Mouse (Mus musculus) cerebellum, postnatal 10 days (tissue): ENCODE data around the gene Zfp612.
A peak's percentile ranks its signal among the peaks of the same experiment; 100 is the strongest.
"Not testable (repeated sequence)": the region's sequence is repeated elsewhere in the genome, so short reads cannot be mapped to it uniquely, and the experiment has no call there.

ENCODE experiments used
- DNase-seq, 2 experiments: peaks; one replicate each; pipeline ENCODE4 v3.0.0; 2021; ENCODE audit warnings: mixed read lengths in 2 of 2

Zfp612 gene

DNA sequence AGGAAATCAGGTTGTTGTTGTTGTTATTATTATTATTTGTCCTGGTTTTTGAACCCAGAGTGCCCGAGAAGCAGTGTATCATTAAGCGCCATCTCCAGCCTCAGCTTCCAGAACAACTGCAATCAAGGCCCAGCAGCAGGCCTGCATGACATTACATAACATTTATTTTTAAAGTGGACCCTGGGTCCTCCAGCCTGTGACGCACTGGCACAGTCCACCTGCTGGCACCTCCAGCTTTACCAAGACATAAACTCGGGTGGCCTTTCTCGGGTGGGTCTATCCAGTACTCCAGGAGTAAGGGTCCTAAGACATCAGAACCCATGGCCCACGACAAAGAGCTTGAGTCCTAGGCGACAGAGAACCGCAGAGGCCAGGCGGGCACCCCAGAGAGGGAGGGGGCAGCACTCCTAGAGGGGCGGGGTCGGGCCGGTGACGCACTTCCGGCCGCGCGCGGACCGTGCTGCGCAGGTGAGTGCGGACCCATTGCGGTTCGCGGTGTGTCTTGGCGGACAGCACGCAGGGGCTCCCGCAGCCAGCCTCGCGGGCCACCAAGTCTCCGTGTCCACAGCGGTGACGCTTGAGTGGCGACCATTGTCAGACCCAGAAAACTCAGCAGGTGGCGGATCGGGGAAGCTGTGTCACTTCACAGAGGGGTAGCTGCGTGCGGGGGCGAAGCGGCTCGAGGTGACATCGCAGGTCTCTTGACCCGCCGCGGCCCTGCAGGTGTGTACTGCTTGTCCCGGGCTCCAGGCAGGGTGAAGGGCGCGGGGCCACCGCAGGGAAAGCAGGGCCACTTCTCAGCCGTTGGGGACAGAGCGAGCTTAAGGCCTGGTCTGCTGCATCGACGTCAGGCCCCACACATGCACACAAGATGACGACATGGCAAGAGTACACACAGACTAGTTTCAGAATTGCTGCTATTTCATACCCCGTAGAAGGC is at the start of gene Zfp612:
Gene Zfp612 (plus strand): TSS at position 465 of the 940 bp plus-strand sequence.
- DNase-seq, result peak; percentile 91 to 92

DNA sequence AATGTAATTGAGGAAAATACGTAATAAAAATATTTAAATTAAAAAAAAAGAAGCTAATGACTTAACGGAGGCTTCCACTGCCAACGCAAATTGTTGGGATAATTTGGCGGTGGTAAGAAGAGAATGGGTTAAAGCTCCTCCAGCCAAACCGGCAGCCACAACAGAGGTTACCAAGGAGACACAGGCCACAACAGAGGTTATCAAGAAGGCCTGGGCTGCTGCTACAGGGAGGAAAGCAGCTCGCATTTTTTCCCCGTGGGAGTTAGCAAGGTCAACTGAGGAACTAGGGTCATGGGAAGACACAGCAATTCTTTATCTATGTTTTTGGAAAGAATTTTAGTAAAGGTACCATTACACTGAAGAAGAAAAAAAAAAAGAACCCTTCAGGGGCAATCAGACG is 45.8 kb upstream of the Zfp612 start:
- not testable (repeated sequence) for DNase-seq

DNA sequence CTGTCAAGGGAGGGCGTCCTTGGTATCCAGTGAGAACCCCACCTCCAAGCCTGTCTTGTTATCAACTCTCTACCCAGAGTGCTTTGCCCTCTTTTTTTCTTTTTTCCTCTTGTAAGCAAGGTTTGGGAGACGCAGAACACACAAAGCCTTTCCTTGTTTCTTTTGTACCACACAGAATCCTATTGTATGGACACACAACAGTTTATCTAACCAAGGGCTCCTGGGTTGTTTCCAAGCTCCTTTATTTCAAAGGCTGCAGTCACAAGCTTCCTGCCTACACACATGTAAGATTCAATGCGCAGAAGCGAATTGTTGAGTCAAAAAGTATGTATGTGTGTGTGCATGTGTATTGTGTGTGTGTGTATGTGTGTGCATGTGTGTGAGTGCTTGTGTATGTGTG is 45.2 kb upstream of the Zfp612 start:
- DNase-seq, result no peak

DNA sequence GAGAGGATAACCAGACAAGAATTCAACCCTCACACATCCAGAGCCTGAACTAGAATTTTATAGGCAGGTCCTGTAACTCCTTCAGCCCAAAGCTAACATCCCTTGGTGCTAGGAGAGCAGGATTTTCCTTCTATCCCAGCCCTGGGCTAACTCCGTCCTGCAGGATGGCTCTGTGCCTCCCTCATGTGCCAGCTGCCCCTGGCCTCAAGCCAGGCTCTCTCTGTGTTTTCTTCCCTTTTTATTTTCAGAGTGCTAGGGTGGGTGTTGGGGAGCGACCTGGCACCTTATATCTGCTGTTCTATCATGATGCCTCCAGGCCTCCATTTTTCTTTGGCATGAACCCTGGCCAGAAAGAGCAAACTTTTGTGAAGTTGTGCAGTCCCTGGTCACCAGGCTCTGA is 43.4 kb upstream of the Zfp612 start:
- DNase-seq, result peak; percentile 76 to 82

DNA sequence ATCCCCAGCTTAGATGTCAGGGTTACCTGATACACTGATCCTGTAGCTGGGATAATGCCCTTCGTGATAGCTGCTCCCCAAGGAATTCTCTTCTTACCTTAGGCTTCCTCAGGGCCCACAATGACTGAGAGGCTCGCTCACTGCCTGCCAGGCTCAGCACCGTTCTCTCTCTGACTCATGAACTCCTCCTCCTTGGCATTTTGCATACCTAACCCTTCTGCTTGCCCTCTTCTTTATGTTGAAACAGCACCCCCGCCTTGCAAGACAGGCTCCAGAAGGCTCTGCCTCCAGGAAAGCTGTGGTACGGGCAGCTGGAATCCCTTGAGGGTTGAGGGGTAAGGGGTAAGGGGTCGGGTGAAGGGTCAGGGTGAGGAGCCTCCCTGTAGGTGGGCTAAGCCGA is 40.3 kb upstream of the Zfp612 start:
- no peak for DNase-seq

DNA sequence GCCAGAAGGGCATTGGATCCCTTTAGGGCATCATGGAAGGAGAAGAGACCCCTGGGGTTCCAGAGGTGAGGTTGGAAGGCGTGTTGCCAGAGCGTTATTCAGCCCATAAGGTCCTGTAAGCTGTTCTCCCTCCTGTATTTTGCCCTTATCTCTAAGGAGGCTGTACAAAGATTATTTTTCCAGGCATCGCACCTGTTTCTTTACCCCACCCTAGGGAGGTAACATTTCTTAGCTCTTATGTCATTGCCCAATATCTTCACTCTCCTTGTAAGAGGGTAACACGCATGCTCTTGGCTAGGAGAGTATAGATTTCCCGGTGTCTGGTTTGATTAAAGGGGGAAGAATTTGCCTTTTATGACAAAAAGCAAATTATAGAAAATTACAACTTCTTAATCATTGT is 39.9 kb upstream of the Zfp612 start, which contains the start of gene Chst4:
Gene Chst4 (minus strand): TSS at position 82 of the 400 bp plus-strand sequence.
- no peak for DNase-seq

DNA sequence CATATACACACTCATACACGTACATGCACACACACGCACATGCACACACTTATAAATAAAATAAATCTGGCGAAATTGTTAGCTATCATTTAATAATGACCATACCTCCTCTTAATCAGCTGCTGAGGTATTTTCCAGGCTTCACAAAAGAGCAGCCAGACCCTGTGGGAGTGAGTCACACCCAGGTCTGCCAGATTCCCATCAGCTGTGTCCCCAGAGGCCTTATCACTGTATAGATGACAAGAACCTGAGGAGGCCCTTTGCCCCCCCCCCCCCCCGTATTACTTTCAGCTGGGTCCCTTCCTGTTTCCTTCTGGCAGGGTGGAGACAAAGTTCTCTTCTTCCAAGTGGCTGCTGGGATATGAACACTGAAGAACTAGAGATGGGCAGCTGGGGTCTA is 39.0 kb upstream of the Zfp612 start:
- no peak for DNase-seq

DNA sequence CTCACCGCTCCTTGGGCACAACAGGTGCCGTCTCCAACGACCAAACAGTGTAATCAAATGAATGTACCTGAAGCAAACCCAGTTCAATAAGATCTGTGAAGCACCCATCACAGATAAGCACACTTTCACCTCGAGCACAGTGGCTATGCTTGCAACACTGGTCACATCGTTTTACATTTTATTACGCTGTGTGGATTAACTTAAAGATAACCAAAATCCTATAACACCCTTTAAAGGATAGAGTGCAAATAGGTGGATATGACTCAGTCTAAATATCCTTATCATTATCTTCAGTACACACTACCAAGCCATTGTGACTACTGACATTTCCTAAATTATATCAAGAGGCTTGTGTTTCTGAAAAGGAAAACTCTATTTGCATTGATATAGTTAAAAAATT is 28.3 kb upstream of the Zfp612 start:
- no peak for DNase-seq

DNA sequence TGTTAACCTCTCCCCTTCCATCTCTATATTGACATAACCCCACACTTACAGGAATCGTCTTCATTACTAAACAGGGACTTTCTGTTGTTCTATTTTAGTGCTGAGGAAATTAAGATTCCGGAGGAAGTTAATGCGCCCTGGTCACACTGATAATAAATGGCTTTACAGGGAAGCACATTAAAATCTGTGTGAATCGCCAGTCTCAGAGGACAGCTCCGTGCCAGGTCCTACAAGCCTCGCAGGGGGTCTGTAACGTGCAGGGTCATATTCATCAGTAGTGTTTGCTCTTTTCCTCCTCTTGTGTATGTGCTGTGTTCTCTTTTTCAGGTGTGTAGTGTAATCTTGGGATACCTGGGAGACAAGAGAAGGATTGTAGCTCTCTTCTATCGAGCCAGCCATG is 21.3 kb upstream of the Zfp612 start:
- DNase-seq, result no peak

DNA sequence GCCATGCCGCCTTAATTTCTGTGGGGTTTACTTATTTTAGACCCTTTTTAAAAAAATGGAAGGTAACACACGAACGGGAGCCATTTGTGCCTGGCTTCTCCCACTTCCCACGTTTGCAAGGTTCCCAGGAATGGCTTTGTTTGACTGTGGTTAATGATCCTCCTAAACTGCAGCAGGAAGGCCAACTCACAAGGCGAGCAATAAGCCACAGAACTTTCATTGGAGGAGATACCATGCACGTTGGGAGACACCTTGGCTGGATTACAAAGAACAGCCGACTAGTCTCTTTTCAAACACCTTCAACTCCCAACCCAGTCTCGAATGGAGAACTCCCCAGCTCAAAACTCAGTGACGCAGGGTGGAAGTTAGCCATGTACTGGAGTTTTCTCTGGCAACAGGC is 15.4 kb upstream of the Zfp612 start:
- no peak for DNase-seq

DNA sequence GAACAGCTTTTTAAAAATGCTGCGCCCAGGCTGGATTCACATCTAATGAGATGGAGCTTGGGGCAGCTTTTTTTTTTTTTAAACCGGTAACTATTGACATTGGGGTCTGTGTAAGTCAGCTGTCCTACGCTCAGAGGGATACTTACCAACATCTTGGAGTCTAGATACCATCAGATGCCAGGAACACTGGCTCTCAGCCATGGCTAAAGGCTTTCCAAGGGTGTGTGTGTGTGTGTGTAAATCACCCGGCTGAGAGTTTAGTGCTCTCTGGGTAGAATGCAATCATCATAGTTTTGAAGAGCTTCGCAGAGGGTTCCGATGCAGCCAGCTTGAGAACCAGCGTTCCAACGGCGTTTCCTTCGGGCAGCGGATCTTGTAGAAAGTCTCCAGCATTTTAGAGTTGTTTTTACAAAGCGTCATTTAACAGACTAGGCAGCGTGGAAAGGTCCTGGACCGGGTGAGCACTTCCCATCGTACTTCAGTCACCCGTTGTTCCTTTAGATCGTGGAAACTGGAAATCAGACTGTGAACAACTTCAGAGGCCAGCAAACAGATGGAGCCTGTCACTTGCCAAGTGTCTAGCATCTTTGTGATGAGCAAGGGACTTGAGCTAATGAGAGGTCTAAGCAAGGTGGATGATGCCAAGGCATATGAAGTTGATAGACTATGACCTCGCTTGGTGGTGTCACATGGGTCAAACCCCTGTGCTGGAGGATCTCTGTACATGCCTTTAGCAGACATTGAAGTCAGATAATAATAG is 14.8 kb upstream of the Zfp612 start:
- peak; percentile 74 to 81 for DNase-seq

DNA sequence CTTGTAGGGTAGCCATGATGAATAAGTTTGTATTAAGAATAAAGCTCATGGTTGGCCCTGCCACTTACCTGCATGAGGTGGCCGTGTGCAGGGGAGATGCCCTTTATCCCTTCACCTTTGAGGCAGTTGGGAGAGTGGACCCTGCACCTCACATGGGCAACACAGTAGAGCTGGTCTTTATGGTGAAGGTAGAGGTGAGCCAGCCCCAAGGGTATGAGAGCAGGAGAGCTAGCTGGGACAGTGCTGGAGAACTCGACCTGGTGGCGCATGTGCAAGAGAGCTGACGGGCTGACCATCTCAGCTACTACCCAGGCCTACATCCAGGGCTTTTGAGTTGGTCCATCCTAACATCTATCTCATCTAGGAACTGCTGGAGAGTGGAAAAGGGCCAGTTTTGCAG is 13.9 kb upstream of the Zfp612 start:
- DNase-seq, result no peak

DNA sequence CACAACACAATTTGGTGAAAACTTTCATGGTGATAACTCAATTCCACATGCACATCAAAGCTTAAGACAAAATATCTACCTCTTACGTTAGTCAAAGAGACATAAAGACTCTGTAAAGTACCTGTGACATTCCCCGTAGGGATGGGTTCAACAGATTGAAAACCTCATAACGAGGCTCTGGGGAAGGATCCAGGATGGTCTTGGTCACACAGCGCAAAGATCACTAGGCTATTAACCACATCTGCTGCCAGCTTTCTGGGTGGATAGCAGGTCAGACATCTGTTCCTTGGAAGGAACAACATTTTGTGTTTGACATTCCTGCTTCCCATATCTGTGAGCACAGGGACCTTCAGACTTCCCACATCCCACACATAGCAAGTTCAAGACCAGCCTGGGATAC is 9.8 kb upstream of the Zfp612 start:
- peak; percentile 54 to 62 for DNase-seq

DNA sequence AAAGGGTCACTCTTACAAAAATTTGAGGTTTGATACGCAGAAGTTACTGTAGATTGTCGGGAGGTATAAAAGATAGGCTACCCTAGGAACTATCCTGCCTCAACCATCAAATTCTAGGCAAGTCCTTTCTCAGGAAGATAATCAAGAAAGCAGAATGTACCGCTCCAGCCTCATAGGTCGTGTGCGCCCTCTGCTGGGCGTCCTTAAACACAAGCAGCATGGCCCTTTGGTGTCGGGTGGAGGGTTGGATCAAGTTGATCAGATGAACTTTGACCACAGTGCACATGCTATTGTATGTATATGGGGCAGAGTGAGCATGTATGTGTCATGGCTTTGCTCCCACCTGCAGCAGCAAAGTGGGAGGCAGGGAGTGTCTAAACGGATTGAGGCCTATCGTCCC is 7.9 kb upstream of the Zfp612 start:
- peak; percentile 85 to 88 for DNase-seq

DNA sequence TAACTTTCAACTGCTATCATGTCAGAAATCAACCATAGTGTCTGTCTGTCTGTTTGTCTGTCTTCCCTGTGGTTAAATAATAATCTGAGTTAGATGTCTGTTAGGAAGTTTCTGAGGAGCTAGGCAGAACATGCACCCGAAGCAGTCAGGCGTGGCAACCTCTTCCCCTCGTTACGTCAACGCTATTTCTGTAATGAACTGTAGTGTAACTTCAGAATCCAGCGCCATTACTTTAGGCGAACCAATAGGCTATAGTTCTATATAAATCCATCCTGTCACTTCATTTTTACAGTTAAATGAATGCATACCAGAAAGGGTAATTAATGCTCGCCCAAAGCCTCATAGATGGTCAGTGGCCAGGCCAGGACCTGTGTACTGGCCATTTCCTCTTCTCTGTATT is 5.0 kb upstream of the Zfp612 start:
- DNase-seq, result no peak

DNA sequence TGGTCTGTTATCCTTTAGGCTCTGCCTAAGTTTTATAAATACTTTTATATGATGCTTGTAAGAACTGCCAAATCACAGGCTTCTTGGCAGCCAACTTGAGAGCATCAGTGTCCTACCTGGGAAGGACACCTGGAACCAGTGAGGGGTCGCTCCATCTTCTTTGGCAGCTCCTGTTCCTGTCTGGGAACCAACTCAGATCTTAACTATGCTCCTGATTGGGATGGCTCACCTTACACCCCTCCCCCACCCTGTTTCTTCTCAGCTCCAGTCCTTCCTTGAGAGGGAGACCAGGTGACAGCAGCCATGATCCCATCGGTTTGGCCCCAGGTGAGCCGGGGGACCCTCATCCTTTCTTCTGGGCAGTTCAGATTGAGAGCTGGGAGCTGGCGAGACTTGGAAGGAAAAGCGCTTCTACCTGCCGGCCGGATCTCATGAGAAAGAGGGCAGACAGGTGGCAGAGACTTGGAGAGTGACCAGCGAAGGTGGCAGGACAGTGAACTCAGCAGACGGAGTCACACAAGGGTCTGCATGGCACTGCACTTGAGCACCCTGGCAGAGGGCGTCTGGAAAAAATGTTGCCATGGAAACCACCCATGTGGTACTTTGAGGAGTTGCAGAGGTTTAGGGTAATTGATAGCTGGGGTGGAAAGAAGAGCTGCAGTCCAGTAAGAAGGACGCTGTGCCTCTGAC is 3.0 kb downstream of the Zfp612 start:
- peak; percentile 70 to 75 for DNase-seq

DNA sequence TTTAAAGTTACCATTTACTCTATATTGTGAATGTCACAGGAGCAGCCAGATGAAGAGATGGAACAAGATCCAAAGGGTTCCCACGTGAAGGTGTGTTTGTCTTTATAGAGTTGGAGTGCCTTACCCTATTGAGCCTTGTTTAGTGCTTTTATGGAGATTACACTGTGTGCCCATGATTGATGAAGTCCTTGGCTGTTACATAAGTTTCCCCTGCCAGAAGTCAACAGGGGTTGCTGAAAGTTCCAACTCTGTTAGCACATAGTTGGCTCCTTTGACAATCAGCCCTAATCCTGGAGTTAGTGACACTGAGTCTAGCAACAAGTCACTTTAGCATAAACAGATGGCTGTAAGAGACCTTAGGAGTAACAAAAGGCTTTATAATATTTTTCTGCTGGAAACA is 12.3 kb downstream of the Zfp612 start:
- DNase-seq, result peak; percentile 71 to 80

DNA sequence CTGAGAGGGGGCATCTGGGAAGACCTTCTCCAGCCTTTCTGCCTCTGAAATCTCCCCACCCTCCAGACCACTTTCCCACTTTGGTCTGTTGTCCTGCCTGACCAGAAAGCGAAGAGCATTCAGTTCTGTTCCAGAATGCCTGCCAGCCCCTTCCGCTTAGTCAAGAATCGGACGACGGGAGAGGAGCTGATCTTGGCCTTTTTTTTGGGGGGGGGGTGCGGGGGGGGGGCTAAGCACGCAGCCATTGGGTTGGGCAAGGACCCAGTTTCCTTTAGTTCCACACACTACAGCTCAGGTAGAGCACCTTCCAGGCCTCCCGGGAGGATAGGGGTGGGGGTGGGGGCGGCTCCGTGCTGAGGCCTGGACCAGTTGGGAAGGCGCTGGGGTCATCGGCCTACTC is 21.4 kb downstream of the Zfp612 start, which contains the start of gene Gm21964:
Gene Gm21964 (plus strand): TSS at position 301 of the 400 bp plus-strand sequence.
- no peak for DNase-seq

DNA sequence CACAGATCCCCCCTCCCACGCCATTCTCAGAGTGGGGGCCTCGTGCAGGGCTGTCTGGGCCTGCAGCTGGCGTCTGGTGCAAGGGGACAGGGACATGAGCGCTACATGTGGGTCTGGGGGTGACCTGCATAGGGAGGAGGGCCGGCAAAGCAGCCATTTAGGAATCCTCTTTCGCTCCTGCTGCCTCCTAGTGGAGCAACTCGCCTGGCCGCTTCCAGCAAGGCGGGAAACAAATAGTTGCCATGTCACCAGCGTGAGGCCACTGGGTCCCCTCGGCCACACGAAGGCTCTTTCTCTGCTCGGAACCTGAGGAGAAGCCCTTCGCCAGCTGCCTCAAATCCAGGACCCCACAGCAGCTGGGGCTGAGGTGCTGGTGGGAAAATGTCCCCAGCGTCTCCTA is 22.1 kb downstream of the Zfp612 start:
- no peak for DNase-seq

DNA sequence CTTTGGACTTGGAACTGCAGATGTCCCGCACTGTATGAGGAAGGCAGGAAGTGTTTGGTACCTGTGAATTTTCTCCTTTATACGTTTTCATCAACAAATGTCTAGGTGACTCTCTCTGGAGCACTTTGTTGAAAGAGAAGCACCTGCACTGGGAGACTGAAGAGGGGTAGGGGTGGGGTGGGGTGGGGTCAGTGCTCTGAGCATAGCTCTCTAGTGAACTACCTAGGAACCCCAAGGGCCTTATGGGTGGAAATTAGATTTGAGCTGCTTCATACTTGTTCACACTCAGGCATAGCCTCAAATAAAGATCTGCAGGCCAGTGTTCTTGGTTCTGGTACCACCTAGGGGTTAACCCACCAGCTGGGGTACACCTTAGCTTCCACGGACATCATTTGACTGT is 23.1 kb downstream of the Zfp612 start, which contains the start of gene Gm17720:
Gene Gm17720 (minus strand): TSS at position 101 of the 400 bp plus-strand sequence.
- peak in 1 of 2 experiments; percentile 36 for DNase-seq

DNA sequence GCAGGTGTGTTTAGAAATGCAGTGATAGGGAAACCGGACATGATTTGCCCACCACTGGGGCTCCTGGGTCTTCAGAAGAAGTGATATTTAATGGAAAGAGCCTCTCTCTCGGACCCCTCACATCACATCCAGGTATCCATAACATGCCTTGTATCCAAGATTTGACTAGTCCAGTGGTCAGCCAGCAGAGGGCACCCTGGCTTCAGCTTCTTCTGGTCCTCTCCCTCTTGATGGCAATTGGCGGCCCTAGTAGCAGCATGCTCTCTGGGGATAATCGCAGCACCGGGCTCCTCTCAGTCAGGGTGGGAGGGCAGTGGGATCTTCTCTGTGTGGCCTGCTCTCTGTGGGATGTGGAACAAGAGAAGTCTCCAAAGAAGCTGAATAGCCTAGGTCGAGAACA is 40.2 kb downstream of the Zfp612 start:
- DNase-seq, result peak; percentile 82 to 84

DNA sequence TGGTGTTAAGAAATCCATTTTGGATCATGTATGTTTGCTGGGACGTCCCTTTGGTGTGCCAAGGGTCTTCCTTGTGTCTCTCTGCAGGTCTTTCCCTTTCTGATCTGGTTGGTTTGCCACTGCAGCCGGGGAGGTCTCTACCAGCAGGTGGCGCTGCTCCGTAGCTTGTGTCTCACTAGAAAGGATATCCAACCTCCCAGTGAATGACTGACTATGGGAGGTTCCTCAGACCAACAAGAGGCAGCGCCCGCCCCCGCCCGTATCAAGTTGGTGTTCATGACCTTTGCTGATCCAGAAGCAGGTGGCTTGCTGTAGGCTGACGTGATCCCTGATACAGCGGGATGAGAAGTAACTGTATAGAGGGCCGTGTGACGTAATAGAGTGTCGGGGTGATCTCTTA is 51.0 kb downstream of the Zfp612 start:
- DNase-seq, result peak; percentile 95 to 97

DNA sequence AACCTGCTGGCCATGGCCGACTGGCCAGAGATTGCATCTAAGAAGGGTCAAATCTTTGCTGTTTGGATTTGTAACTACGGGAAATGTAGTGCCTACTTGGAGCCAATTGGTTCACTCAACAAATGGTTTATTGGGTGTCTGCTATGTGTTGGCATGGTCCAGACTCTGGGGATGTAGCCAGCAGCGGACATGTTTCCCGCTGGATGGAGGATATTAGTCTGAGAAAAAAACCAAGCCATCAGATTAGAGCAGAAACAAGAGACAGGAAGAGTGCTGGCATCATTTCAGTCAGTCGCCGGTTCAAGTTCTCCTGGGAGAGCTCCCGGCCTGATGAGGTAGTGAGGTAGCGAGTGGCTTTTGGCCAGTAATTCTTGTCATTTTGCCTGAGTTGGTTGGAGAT is 54.7 kb downstream of the Zfp612 start:
- DNase-seq, result peak; percentile 47 to 52
